Mouse (Mus musculus) hindbrain, postnatal 0 days (tissue): Measurements from ENCODE around the gene Eya4. TPM values are rescaled to one million over a fixed set of nuclear protein-coding genes. Genes with fewer than 3 reads are reported as not detected.

Experiments
- ATAC-seq: fragments of 200-750 bp; cut with Nextera tagmentation; 2 replicates; pipeline ENCODE4 v1.8.0; 2017; ENCODE audit warnings: mild to moderate bottlenecking, moderate TSS enrichment, moderate library complexity
- DNase-seq: peaks from one replicate; pipeline ENCODE4 v3.0.0-alpha.2; 2015; ENCODE audit warnings: low spot score
- H3K27ac ChIP-seq: fragments of 300-500 bp; sonication (generic); 2 replicates; pipeline ENCODE4 v1.5.1; 2014; ENCODE audit warnings: mild to moderate bottlenecking
- H3K27me3 ChIP-seq: fragments of 300-500 bp; sonication (generic); 2 replicates; pipeline ENCODE4 v1.6.1; 2014; ENCODE audit warnings: low read length, mixed read lengths; ENCODE audit not compliant: insufficient read depth
- H3K36me3 ChIP-seq: fragments of 300-500 bp; sonication (generic); 2 replicates; pipeline ENCODE4 v1.6.1; 2014; ENCODE audit warnings: low read length, mixed read lengths; ENCODE audit not compliant: insufficient read depth
- H3K4me1 ChIP-seq: fragments of 300-500 bp; sonication (generic); 2 replicates; pipeline ENCODE4 v1.6.1; 2014; ENCODE audit warnings: antibody characterized with exemption, low read length, mixed read lengths; ENCODE audit not compliant: insufficient read depth
- H3K4me2 ChIP-seq: fragments of 300-500 bp; sonication (generic); 2 replicates; pipeline ENCODE4 v1.6.1; 2014; ENCODE audit warnings: low read depth, mild to moderate bottlenecking, low read length, moderate library complexity, mixed read lengths
- H3K4me3 ChIP-seq: fragments of 300-500 bp; sonication (generic); 2 replicates; pipeline ENCODE4 v1.5.1; 2014; ENCODE audit warnings: low read length
- H3K9ac ChIP-seq: fragments of 300-500 bp; sonication (generic); replicated peaks from 2 replicates; pipeline ENCODE4 v1.6.1; 2014; ENCODE audit warnings: mild to moderate bottlenecking, low read length, moderate library complexity, mixed read lengths
- H3K9me3 ChIP-seq: fragments of 300-500 bp; sonication (generic); 2 replicates; pipeline ENCODE4 v1.6.1; 2016; ENCODE audit warnings: low read length, mixed read lengths
- CTCF ChIP-seq: IDR thresholded peaks from 2 replicates; pipeline ENCODE4 v1.5.1; 2016; ENCODE audit warnings: antibody characterized with exemption, control low read depth, low read depth
- WGBS: fragments of 180-500 bp; shearing (Covaris S2); extraction: QIAGEN DNeasy Blood & Tissue Kit; methylation state at CpG from one replicate; pipeline ENCODE4 v1.1.7; 2014; 5-methylcytosine and 5-hydroxymethylcytosine counted together
- polyA plus RNA-seq: library from polyadenylated mRNA; unstranded; fragments of >200 nt; fragmentation: Nextera tagmentation; extraction: Ambion mirVana; gene quantifications from 2 replicates; pipeline ENCODE4 v1.2.1, GENCODE M21; 2015
- total RNA-seq: library from RNA; depleted of rRNA; stranded (reverse); fragments of >200 nt; gene quantifications from 2 replicates; pipeline ENCODE4 v1.2.3, GENCODE M21; 2014

Gene Eya4
- total and polyA plus RNA-seq, 2 experiments from 2014 or later, result 0.60 to 1.4 TPM

GRCm38 (mm10) chr10:23127151-23127550 is 223.4 kb downstream of the Eya4 start:
- no peak overlapping the region for H3K27ac ChIP-seq
- no peaks in the 10 kb centered on the region for H3K4me1 ChIP-seq
- H3K4me3 ChIP-seq, result no peak overlapping the region
- 72% methylated on average over 1 of the region's 1 CpGs for WGBS
- H3K36me3 ChIP-seq, result no peaks in the 10 kb centered on the region
- no peaks in the 10 kb centered on the region for H3K9me3 ChIP-seq
- no peak overlapping the region for H3K9ac ChIP-seq
- ATAC-seq (no peak), DNase-seq (no peak)
- H3K4me2 ChIP-seq, result no peak overlapping the region
- no peak for TF ChIP-seq CTCF
- no peaks in the 10 kb centered on the region for H3K27me3 ChIP-seq

DNA sequence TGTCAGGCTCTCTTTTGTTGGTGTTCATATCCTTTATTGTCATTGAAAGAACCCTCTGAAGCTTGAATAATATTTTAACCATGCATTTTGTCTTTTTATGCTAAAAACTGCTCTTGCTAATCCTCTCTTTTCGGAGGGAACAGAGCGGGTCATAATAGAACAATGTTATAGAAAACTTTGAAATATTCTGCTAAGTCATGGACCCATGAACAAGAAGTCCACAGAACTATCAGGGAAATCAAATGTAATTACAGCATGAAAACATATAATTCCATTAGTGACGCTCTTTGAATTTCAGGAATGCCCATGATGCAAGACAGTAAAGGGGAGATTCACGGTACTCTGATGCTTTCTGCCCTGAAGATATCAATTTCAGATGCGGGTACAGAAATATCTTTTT is 224.1 kb downstream of the Eya4 start:
- 45% methylated on average over 5 of the region's 5 CpGs for WGBS
- ATAC-seq, result no peak
- H3K9me3 ChIP-seq, result no peaks in the 10 kb centered on the region

DNA sequence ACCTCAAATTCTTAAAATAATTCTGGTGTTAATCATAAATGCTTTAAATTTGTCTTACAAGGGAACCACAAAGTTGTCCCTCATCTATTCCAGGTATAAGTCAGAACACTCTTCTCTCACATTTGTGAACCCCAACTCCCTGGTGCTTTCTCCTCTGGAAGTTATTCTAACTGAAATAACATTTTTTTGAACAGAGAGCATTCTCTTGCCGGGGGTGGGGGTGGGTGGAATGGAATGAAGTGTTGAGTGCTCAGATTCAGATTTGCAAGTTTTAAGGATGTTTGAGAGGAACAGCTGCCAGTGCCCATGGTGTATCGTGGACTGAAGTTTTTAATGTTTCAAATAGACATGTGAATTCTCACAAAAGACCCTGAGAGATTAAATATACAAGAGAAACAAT is 230.1 kb downstream of the Eya4 start:
- Histone ChIP-seq H3K36me3 (no peaks in the 10 kb centered on the region), H3K9me3 (no peaks in the 10 kb centered on the region), H3K4me1 (no peaks in the 10 kb centered on the region), H3K4me3 (no peak overlapping the region), H3K9ac (no peak overlapping the region), H3K27me3 (no peaks in the 10 kb centered on the region), H3K4me2 (no peak overlapping the region), H3K27ac (no peak overlapping the region)
- TF ChIP-seq CTCF, result no peak
- ATAC-seq (no peak), DNase-seq (no peak)
- WGBS, result 66% methylated on average over 2 of the region's 2 CpGs

More for the DNA sequence above, 224.1 kb downstream of the Eya4 start:
- Histone ChIP-seq H3K27ac (no peak overlapping the region), H3K9ac (no peak overlapping the region), H3K4me1 (no peaks in the 10 kb centered on the region), H3K4me3 (no peak overlapping the region), H3K36me3 (no peaks in the 10 kb centered on the region), H3K27me3 (no peaks in the 10 kb centered on the region), H3K4me2 (no peak overlapping the region)
- DNase-seq, result no peak
- no peak for TF ChIP-seq CTCF

GRCm38 (mm10) chr10:23116786-23117410 is 233.7 kb downstream of the Eya4 start:
- Histone ChIP-seq H3K9ac (no peak overlapping the region), H3K9me3 (no peaks in the 10 kb centered on the region), H3K27ac (no peak overlapping the region), H3K4me3 (no peak overlapping the region), H3K4me2 (no peak overlapping the region), H3K4me1 (no peaks in the 10 kb centered on the region), H3K27me3 (no peaks in the 10 kb centered on the region), H3K36me3 (no peaks in the 10 kb centered on the region)
- peak; percentile 99 for TF ChIP-seq CTCF
- WGBS, result 48% methylated on average over 10 of the region's 10 CpGs
- peak; percentile 87 for DNase-seq
- peak; percentile 71 for ATAC-seq

- TF ChIP-seq CTCF, result no peak
- ATAC-seq (no peak), DNase-seq (no peak)
- Histone ChIP-seq H3K9me3 (no peaks in the 10 kb centered on the region), H3K36me3 (no peaks in the 10 kb centered on the region), H3K4me3 (no peak overlapping the region), H3K27me3 (no peaks in the 10 kb centered on the region), H3K4me2 (no peak overlapping the region), H3K9ac (no peak overlapping the region), H3K27ac (no peak overlapping the region), H3K4me1 (no peaks in the 10 kb centered on the region)
- WGBS, result 85% methylated on average over 8 of the region's 8 CpGs
Measured at GRCm38 (mm10) chr10:23116063-23116462, 234.5 kb downstream of the Eya4 start.

DNA sequence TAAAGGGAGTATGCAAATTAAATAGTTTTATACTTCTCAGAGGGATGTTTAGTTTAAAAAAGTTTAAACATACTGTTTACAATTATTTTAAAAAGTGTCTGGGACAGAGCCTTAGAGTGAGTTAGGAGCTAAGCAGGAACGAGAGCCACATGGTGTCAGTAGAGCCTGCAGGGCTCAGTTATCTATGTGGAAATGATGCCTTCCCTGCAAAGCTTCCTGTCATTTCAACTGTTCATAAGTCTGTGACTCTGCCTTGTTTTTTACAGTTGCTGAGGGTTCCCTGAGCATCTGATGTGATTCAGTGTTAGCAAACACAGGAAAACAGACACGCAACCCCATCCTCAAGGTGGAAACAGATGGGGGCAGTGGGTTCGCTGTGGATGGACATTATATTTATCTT is 235.3 kb downstream of the Eya4 start:
- no peak for TF ChIP-seq CTCF
- DNase-seq, result no peak

DNA sequence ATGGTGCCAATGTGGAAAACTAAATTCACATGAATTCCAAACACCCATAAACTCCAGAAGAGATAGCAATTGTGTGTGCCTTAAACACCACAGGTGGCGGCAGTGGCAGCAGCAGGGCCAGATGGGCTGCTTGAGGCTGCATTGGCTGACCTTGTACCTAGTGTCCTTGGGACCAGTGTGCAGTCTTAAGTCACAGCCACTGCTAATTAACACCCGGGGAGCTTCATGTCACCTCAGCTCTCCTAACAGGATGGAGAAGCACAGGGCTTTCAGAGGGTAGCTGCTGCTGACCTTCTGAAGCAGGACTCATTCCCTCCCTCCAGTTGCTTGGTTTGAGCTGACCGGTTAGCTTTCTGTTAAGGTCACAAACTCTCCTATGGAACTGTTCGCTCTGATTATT is 242.5 kb downstream of the Eya4 start:
- Histone ChIP-seq H3K4me2 (no peak overlapping the region), H3K4me3 (no peak overlapping the region), H3K27me3 (no peaks in the 10 kb centered on the region), H3K9me3 (no peaks in the 10 kb centered on the region), H3K27ac (no peak overlapping the region), H3K36me3 (no peaks in the 10 kb centered on the region), H3K4me1 (no peaks in the 10 kb centered on the region), H3K9ac (no peak overlapping the region)
- no peak for TF ChIP-seq CTCF
- WGBS, result 83% methylated on average over 4 of the region's 4 CpGs
- peak; percentile 23 for DNase-seq
- ATAC-seq, result peak; percentile 77

More for the DNA sequence above, 235.3 kb downstream of the Eya4 start:
- Histone ChIP-seq H3K4me2 (no peak overlapping the region), H3K36me3 (no peaks in the 10 kb centered on the region), H3K9me3 (no peaks in the 10 kb centered on the region), H3K4me1 (no peaks in the 10 kb centered on the region), H3K9ac (no peak overlapping the region), H3K27me3 (no peaks in the 10 kb centered on the region), H3K4me3 (no peak overlapping the region), H3K27ac (no peak overlapping the region)
- no peak for ATAC-seq
- WGBS, result 82% methylated on average over 3 of the region's 3 CpGs
